Mouse (Mus musculus) C2C12 (cell line): ENCODE results near the gene Lrrc10b.

Source experiments
- CEBPB ChIP-seq: IDR thresholded peaks from one replicate; pipeline ENCODE4 v1.6.1; 2011; ENCODE audit warnings: low read depth, mild to moderate bottlenecking, control low read depth, moderate library complexity
- CTCF ChIP-seq: IDR thresholded peaks from one replicate; pipeline ENCODE4 v1.5.1; 2011; ENCODE audit not compliant: control insufficient read depth, insufficient read depth, insufficient read length
- USF1 ChIP-seq: IDR thresholded peaks from one replicate; pipeline ENCODE4 v1.6.1; 2011; ENCODE audit warnings: low read depth, mild to moderate bottlenecking, control low read depth, moderate library complexity

- no peak for TF ChIP-seq USF1
- no peak for TF ChIP-seq CTCF
- TF ChIP-seq CEBPB: no peak
Observed at GRCm38 (mm10) chr19:10449190-10449589, 8.1 kb downstream of the Lrrc10b start.
